Mouse (Mus musculus) stomach, embryonic 16.5 days (tissue): ENCODE results near the gene Klhl32. TPM values are rescaled to one million over a fixed set of nuclear protein-coding genes. Genes with fewer than 3 reads are reported as not detected.

Experiments
- ATAC-seq: fragments of 200-750 bp; cut with Nextera tagmentation; 2 replicates; pipeline ENCODE4 v1.8.0; 2017; ENCODE audit warnings: moderate number of reproducible peaks, moderate TSS enrichment; ENCODE audit not compliant: insufficient read depth, low FRiP score
- H3K27ac ChIP-seq: fragments of 300-500 bp; sonication (generic); 2 replicates; pipeline ENCODE4 v1.5.1; 2014; ENCODE audit warnings: low read length
- H3K27me3 ChIP-seq: fragments of 300-500 bp; sonication (generic); 2 replicates; pipeline ENCODE4 v1.6.1; 2014; ENCODE audit warnings: low read length, control low read depth, mixed read lengths; ENCODE audit not compliant: control insufficient read depth, insufficient read depth
- H3K36me3 ChIP-seq: fragments of 300-500 bp; sonication (generic); 2 replicates; pipeline ENCODE4 v1.6.1; 2014; ENCODE audit warnings: low read length; ENCODE audit not compliant: control insufficient read depth, insufficient read depth
- H3K4me1 ChIP-seq: fragments of 300-500 bp; sonication (generic); 2 replicates; pipeline ENCODE4 v1.6.1; 2014; ENCODE audit warnings: low read length, control low read depth, mixed read lengths; ENCODE audit not compliant: control insufficient read depth, insufficient read depth
- H3K4me2 ChIP-seq: fragments of 300-500 bp; sonication (generic); 2 replicates; pipeline ENCODE4 v1.6.1; 2014; ENCODE audit warnings: low read depth, low read length, mixed read lengths
- H3K4me3 ChIP-seq: fragments of 300-500 bp; sonication (generic); replicated peaks from 2 replicates; pipeline ENCODE4 v1.5.1; 2014; ENCODE audit warnings: mild to moderate bottlenecking, low read length
- H3K9ac ChIP-seq: fragments of 300-500 bp; sonication (generic); 2 replicates; pipeline ENCODE4 v1.6.1; 2014; ENCODE audit warnings: low read length
- H3K9me3 ChIP-seq: fragments of 300-500 bp; sonication (generic); replicated peaks from 2 replicates; pipeline ENCODE4 v1.6.1; 2016; ENCODE audit warnings: low read length, control low read depth; ENCODE audit not compliant: control insufficient read depth
- WGBS: fragments of 180-500 bp; shearing (Covaris S2); extraction: QIAGEN DNeasy Blood & Tissue Kit; methylation state at CpG from one replicate; pipeline ENCODE4 v1.1.7; 2014; 5-methylcytosine and 5-hydroxymethylcytosine counted together
- polyA plus RNA-seq: library from polyadenylated mRNA; unstranded; fragments of >200 nt; fragmentation: Nextera tagmentation; extraction: Ambion mirVana; gene quantifications from 2 replicates; pipeline ENCODE4 v1.2.1, GENCODE M21; 2015

Klhl32 gene
- polyA plus RNA-seq, 1 experiment from 2014 or later, result 3.8 TPM

DNA sequence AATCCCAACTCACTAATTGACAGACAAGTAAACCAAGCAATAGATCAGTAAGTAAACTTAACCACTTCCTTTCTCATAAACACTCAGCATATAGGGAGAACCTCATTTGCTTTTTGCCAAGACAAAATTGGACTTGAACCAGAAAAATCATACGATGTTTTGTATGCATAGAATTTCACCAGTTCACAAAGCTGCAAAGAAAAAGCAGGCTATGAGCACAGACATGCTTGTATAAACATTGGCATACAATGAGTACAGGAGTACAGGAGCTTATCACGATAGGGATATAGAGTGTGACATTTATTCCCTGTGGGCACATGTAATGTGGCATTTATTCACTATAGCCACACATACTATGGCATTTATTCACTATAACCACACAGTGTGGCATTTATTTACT, 220.5 kb downstream of the Klhl32 start:
- H3K27ac ChIP-seq, result no peak overlapping the region
- H3K4me1 ChIP-seq, result peaks cover 7% of the 10 kb centered on the region
- no peaks in the 10 kb centered on the region for H3K36me3 ChIP-seq

DNA sequence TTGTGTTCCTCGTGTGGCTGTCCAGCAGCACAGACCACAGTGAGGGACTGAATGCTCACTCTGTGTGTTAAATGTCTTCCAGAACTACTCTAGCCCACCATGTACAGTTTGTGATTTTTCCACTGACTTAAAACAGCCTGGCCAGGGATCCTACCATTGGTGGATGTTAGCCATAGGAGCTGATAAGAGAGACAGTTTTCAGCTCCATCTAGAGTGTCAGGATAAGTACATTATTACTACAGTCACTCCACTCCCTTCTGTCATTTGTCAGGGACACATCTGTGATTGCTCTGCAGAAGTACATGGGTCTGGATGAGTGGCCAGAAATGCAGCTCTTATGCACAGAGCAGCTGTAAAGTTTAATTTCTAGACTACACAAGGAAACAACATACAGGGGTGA, 223.1 kb downstream of the Klhl32 start:
- no peak; the same call in 1 of the 2 replicates for ATAC-seq
- H3K4me1 ChIP-seq, result peaks cover 7% of the 10 kb centered on the region
- WGBS, result 42% methylated on average over 1 of the region's 1 CpGs
- no peaks in the 10 kb centered on the region for H3K27me3 ChIP-seq
- no peak overlapping the region for H3K9ac ChIP-seq
- no peaks in the 10 kb centered on the region for H3K36me3 ChIP-seq
- no peak overlapping the region for H3K4me3 ChIP-seq
- H3K4me2 ChIP-seq, result no peak overlapping the region
- H3K27ac ChIP-seq, result no peak overlapping the region
- no peaks in the 10 kb centered on the region for H3K9me3 ChIP-seq

More for the DNA sequence above, 220.5 kb downstream of the Klhl32 start:
- 26% methylated on average over 2 of the region's 2 CpGs for WGBS
- Histone ChIP-seq H3K4me2 (no peak overlapping the region), H3K9me3 (no peaks in the 10 kb centered on the region), H3K4me3 (no peak overlapping the region), H3K9ac (no peak overlapping the region), H3K27me3 (no peaks in the 10 kb centered on the region)
- no peak for ATAC-seq

DNA sequence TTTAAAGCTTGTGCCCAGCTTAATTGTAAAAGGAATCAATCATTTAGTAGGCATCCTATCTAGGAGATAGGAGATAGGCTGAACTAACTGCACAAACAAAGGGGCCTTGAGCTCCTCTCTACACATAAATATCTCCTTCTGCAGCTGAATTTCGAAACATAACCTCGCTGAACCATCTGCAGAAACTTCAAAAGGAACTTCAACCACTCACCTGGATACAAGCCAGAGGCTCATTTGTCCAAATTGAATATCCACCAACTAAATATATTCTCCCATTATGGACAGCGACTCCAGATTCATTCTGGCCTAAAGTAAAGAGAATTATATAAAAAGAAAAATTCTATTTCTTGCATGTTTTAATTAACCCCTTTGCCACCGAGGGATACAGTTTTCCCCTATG, 224.2 kb downstream of the Klhl32 start:
- H3K9me3 ChIP-seq, result no peaks in the 10 kb centered on the region
- no peak for ATAC-seq

DNA sequence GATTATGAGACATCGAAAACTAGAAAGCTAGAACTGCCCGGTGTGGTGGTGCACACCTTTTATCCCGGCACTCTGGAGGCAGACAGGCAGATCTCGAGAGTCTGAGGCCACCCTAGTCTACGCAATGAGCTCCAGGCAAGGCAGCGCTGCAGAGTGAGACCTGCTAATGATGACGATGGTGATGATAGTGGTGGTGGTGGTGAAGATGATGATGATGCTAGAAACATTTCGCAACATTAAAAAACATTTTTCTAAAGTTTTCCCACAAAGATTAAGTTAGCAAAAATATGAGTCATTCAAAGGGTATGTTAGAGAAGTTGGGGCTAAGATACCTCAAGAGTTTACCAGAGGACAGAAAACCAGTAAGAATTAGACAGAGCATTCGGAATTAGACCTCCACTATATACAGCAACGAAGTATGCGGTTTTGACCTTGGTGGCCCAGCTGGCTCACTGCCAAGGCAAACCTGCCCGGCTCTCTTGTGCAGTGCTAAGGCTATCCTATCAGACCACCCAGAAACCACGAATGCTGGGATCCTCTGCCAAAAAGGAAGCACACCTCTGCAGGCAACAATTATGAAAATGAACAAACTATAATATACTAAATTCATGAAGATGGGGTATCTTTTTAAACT, 224.9 kb downstream of the Klhl32 start:
- Histone ChIP-seq H3K27ac (no peak overlapping the region), H3K9me3 (no peaks in the 10 kb centered on the region), H3K36me3 (no peaks in the 10 kb centered on the region), H3K4me1 (peaks cover 11% of the 10 kb centered on the region), H3K4me2 (no peak overlapping the region), H3K9ac (no peak overlapping the region), H3K4me3 (no peak overlapping the region), H3K27me3 (no peaks in the 10 kb centered on the region)
- 60% methylated on average over 13 of the region's 13 CpGs for WGBS
- ATAC-seq, result peak; percentile 69; the same call in 1 of the 2 replicates

More for the DNA sequence above, 224.2 kb downstream of the Klhl32 start:
- Histone ChIP-seq H3K4me1 (peaks cover 7% of the 10 kb centered on the region), H3K27me3 (no peaks in the 10 kb centered on the region), H3K27ac (no peak overlapping the region), H3K9ac (no peak overlapping the region), H3K36me3 (no peaks in the 10 kb centered on the region), H3K4me3 (no peak overlapping the region), H3K4me2 (no peak overlapping the region)
- WGBS, result 42% methylated on average over 4 of the region's 4 CpGs

DNA sequence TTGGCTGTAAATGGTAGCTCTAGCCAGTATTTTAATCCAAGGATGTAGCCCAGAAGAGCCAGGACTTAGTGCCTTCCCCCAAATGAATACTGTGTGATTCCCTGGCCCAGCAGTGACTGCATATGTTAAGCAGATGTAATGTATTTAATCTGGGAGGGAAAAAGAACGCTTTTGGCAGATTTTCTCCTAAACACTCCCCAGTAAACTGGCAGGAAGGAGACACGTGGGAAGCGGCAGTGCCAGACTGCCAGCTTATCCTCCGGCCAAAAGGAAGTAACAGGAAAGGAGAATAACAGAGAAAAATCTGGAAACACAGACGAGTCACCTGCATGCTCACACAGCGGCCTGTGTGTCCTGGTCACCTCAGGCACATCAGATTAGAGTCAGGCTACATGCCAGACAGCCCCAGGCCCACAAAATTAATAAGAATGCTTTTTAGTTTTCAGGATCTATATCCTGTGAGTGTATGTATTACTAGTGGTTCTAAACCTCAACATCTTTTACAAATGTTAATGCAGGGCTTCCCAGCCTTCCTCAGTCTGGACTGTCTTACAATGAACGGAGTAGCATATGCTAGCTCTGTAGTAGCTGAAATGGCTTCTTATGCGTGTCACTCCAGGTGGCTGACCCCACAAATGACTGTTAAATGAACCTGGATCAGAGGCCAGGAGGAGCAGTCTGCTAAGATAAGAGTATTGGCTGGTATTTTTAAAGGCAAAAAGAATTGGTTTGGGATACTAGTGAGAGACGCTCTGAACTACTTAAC, 229.3 kb downstream of the Klhl32 start:
- WGBS, result 65% methylated on average over 9 of the region's 9 CpGs
- no peak for ATAC-seq
- H3K27ac ChIP-seq, result no peak overlapping the region
- no peaks in the 10 kb centered on the region for H3K36me3 ChIP-seq
- H3K4me3 ChIP-seq, result no peak overlapping the region
- no peaks in the 10 kb centered on the region for H3K27me3 ChIP-seq
- H3K9ac ChIP-seq, result no peak overlapping the region
- H3K4me1 ChIP-seq, result peaks cover 12% of the 10 kb centered on the region
- no peaks in the 10 kb centered on the region for H3K9me3 ChIP-seq
- no peak overlapping the region for H3K4me2 ChIP-seq

DNA sequence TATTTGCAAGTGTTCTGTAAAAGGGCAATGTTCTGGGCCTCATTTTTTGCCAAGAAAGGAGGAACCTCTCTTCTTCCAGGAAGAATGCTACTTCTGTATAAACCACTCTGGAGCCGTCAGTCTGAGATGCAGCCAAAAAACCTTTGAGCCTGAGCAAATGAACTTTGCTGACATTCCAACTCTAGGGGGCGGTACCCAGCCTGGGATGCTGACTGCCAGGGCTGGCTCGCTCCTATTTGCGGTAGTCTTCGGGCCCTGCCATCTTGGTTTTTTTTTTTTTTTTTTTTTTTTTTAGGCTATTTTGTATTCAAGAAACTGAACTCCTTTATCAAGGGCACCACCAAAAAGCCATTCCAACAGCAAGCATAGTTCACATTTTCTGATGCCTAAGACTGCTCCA, 230.5 kb downstream of the Klhl32 start:
- 48% methylated on average over 5 of the region's 5 CpGs for WGBS
- no peak overlapping the region for H3K9ac ChIP-seq
- H3K27ac ChIP-seq, result peak overlapping the region; percentile 66
- H3K4me1 ChIP-seq, result peaks cover 9% of the 10 kb centered on the region
- peak; percentile 34; the same call in 1 of the 2 replicates for ATAC-seq
- H3K27me3 ChIP-seq, result no peaks in the 10 kb centered on the region
- H3K9me3 ChIP-seq, result no peaks in the 10 kb centered on the region
- H3K4me2 ChIP-seq, result no peak overlapping the region
- no peak overlapping the region for H3K4me3 ChIP-seq
- no peaks in the 10 kb centered on the region for H3K36me3 ChIP-seq

DNA sequence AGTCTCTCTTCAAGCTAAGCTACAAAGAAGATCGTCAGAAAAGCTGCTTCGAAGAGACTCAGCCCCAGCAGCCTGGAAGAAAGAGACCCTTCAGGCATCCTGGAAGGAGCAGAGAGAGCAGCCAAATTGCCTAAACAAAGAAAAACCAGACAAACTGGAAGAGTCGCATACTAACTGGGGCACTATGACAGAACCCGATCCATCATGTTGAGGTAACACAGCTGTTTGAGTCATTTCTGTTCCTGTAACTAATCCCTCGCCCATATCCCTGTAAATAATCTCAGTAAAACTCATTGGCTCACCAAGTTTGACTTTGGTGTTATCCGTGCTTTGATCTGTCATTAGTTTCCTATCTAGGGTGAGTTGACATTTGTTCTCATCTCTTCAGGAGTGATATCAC, 230.9 kb downstream of the Klhl32 start:
- Histone ChIP-seq H3K4me3 (no peak overlapping the region), H3K9me3 (no peaks in the 10 kb centered on the region), H3K9ac (no peak overlapping the region), H3K4me1 (peaks cover 9% of the 10 kb centered on the region), H3K27me3 (no peaks in the 10 kb centered on the region), H3K36me3 (no peaks in the 10 kb centered on the region), H3K27ac (peak overlapping the region; percentile 66), H3K4me2 (no peak overlapping the region)
- peak; percentile 78; the same call in 1 of the 2 replicates for ATAC-seq
- 23% methylated on average over 6 of the region's 6 CpGs for WGBS

DNA sequence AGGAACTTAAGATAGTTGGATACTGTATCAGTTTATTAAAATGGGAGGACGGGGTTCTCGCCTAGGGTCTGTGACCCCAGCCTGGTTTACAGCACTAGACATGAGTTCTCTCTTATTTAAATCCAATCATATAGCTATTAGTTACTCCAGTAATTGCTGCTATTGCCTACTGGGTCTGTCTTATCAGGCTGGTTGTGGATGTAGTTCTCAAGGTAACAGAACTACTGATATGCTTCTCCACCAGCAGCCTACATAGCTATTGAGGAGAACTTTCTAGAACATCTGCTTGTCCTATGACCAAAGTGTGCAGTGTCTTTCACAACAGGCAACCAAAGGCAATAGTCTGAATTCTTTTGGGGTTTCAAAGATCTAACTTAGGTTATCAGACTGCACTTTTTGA, 241.4 kb downstream of the Klhl32 start:
- Histone ChIP-seq H3K4me2 (no peak overlapping the region), H3K36me3 (no peaks in the 10 kb centered on the region), H3K4me3 (no peak overlapping the region), H3K27me3 (no peaks in the 10 kb centered on the region), H3K9me3 (no peaks in the 10 kb centered on the region), H3K27ac (no peak overlapping the region), H3K4me1 (no peaks in the 10 kb centered on the region), H3K9ac (no peak overlapping the region)
- 93% methylated on average over 2 of the region's 2 CpGs for WGBS
- ATAC-seq, result no peak

DNA sequence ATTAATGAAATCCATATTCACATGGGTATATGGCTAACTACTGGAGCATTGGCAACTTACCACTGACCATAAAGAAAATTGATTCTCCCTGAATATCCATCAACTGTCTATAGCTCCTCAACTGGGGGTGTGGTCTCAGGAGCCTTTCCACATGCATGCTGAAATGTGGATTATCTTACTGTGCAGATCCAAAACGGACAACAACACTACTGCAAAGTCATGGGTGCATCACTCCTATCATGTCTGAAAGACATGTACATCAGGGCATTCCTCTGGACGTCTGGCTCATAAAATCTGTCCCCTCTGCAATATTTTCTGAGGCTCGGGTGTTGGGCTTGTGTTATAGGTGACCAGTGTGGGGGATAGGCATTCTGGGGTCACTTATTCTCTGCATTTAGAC, 241.8 kb downstream of the Klhl32 start:
- no peaks in the 10 kb centered on the region for H3K9me3 ChIP-seq
- no peak overlapping the region for H3K4me2 ChIP-seq
- WGBS, result 78% methylated on average over 3 of the region's 3 CpGs
- H3K4me3 ChIP-seq, result no peak overlapping the region
- ATAC-seq, result no peak
- no peaks in the 10 kb centered on the region for H3K4me1 ChIP-seq
- no peak overlapping the region for H3K27ac ChIP-seq
- H3K27me3 ChIP-seq, result no peaks in the 10 kb centered on the region
- no peak overlapping the region for H3K9ac ChIP-seq
- no peaks in the 10 kb centered on the region for H3K36me3 ChIP-seq
